In the genomic region with DNA sequence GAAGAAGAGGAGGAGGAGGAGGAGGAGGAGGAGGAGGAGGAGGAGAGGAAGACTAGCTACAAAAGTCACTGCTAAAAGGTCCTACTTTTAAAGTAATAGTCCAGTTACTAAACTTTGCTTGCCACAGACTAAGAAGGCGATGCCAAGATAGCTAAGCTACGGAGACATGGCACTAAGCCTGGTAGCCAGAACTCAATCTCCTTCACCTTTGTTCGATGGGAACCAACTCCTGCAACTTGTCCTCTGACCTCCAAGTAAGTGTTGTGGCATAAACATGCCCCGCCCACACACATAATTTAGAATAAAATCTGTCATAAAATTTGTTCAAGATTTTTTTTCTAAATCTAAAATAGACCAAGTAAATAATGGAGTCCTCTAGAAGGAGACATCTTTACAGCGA, we compare ENCODE assay signal across 30 mouse cellular contexts. TPM values are rescaled to one million over a fixed set of nuclear protein-coding genes. Genes with fewer than 3 reads are reported as not detected.
A peak's percentile ranks its signal among the peaks of the same experiment; 100 is the strongest.
DNase-seq lines count a peak whose midpoint lies in the region; ATAC-seq and TF ChIP-seq lines count a peak whose summit lies in the region.
"Had no signal": no experiment of that assay in that cellular context is flagged by ENCODE, and none has a peak within 500 bp of the region (broad histone marks: within the 10 kb centered on the region; RNA-seq: fewer than 3 reads in every experiment).

No protein-coding gene starts in this region.

- H3K36me3 ChIP-seq in heart, embryonic 11.5 days (ENCODE audit: control insufficient read depth, insufficient read depth, low read length), result 0 out of 2 replicates have a peak, but pooled peaks cover 5% of the 10 kb centered on the region
- peaks cover 21% of the 10 kb centered on the region for H3K36me3 ChIP-seq in liver, adult 2 months (ENCODE audit: control insufficient read depth, insufficient read depth, low read length)
- peaks cover 7% of the 10 kb centered on the region; the same call in 1 of the 2 replicates for H3K36me3 ChIP-seq in liver, embryonic 11.5 days (ENCODE audit: control insufficient read depth, insufficient read depth, low read length)
- H3K36me3 ChIP-seq in heart, postnatal 0 days (replicated peaks; ENCODE audit: control insufficient read depth, insufficient read depth, low read length), result peaks cover 17% of the 10 kb centered on the region

- no peak for TF ChIP-seq POLR2A in liver, adult 2 months (IDR thresholded peaks at IDR 0.05; ENCODE audit: extremely low read depth, insufficient read depth, low read length)

- no peak for TF ChIP-seq CTCF in liver, adult 2 months (IDR thresholded peaks at IDR 0.05; ENCODE audit: low read depth, low read length)
- no peak for TF ChIP-seq CTCF in heart, postnatal 0 days (IDR thresholded peaks at IDR 0.05; ENCODE audit: low read depth)

- no peaks in the 10 kb centered on the region for H3K79me2 ChIP-seq in liver, adult 2 months (ENCODE audit: control insufficient read depth, insufficient read depth, low read length)

- ATAC-seq in heart, embryonic 11.5 days (replicated peaks; ENCODE audit: insufficient number of reproducible peaks, low FRiP score, low TSS enrichment), result no peak
- no peak for ATAC-seq in liver, embryonic 11.5 days (replicated peaks; ENCODE audit: low FRiP score)
- peak; percentile 24; the same call in 1 of the 2 replicates for ATAC-seq in heart, postnatal 0 days (ENCODE audit: insufficient read depth, low read depth)
- ATAC-seq: forebrain, postnatal 0 days; intestine, postnatal 0 days; midbrain, embryonic 13.5 days had no signal

- peak overlapping the region; percentile 31 for H3K4me3 ChIP-seq in heart, embryonic 11.5 days (ENCODE audit: low read depth, low read length)
- no peak overlapping the region for H3K4me3 ChIP-seq in liver, adult 2 months (ENCODE audit: insufficient read depth, low read depth, low read length)
- no peak overlapping the region for H3K4me3 ChIP-seq in liver, embryonic 11.5 days (ENCODE audit: low read depth, low read length)
- H3K4me3 ChIP-seq in heart, postnatal 0 days (ENCODE audit: low read depth, low read length), result peak overlapping the region; percentile 46
- H3K4me3 ChIP-seq: embryonic facial prominence, embryonic 12.5 days; hindbrain, embryonic 12.5 days; layer of hippocampus, adult 2 months; limb, embryonic 12.5 days; liver, embryonic 13.5 days; midbrain, embryonic 13.5 days had no signal

- peak overlapping the region; percentile 84 for H3K27ac ChIP-seq in heart, embryonic 11.5 days (ENCODE audit: low read depth, low read length)
- no peak overlapping the region for H3K27ac ChIP-seq in liver, adult 2 months (replicated peaks; ENCODE audit: insufficient read depth, low read depth, low read length)
- H3K27ac ChIP-seq in liver, embryonic 11.5 days (ENCODE audit: low read depth, low read length), result no peak overlapping the region
- peak overlapping the region; percentile 98 for H3K27ac ChIP-seq in heart, postnatal 0 days (ENCODE audit: low read depth)
- H3K27ac ChIP-seq: embryonic facial prominence, embryonic 12.5 days; hindbrain, embryonic 12.5 days; layer of hippocampus, adult 2 months; limb, embryonic 12.5 days; liver, embryonic 13.5 days; midbrain, embryonic 13.5 days; stomach, postnatal 0 days had no signal

- H3K9me3 ChIP-seq in heart, embryonic 11.5 days (replicated peaks; ENCODE audit: control insufficient read depth, low read length), result no peaks in the 10 kb centered on the region
- no peaks in the 10 kb centered on the region for H3K9me3 ChIP-seq in liver, embryonic 11.5 days (ENCODE audit: control insufficient read depth, low read length)
- no peaks in the 10 kb centered on the region for H3K9me3 ChIP-seq in heart, postnatal 0 days (replicated peaks; ENCODE audit: control insufficient read depth, low read length)
- H3K9me3 ChIP-seq: embryonic facial prominence, embryonic 12.5 days; G1E; hindbrain, embryonic 12.5 days; limb, embryonic 12.5 days; liver, embryonic 13.5 days; megakaryocyte, embryonic 14.5 days; midbrain, embryonic 13.5 days had no signal

- no peak overlapping the region for H3K9ac ChIP-seq in heart, embryonic 11.5 days (ENCODE audit: low read depth, low read length)
- no peak overlapping the region for H3K9ac ChIP-seq in liver, adult 2 months (ENCODE audit: low read depth, low read length)
- no peak overlapping the region for H3K9ac ChIP-seq in liver, embryonic 11.5 days (ENCODE audit: low read depth, low read length)
- peak overlapping the region; percentile 66 for H3K9ac ChIP-seq in heart, postnatal 0 days (replicated peaks; ENCODE audit: low read depth, low read length)
- H3K9ac ChIP-seq: embryonic facial prominence, embryonic 12.5 days; forebrain, postnatal 0 days; hindbrain, embryonic 12.5 days; limb, embryonic 12.5 days; liver, embryonic 13.5 days; lung, embryonic 14.5 days; midbrain, embryonic 13.5 days had no signal

- 72% methylated on average over 5 of the region's 5 CpGs for WGBS in heart, embryonic 11.5 days (ENCODE audit: insufficient replicate concordance)
- WGBS in liver, adult 2 months, result 67% methylated on average over 5 of the region's 5 CpGs
- WGBS in liver, embryonic 11.5 days, result 89% methylated on average over 5 of the region's 5 CpGs
- WGBS in heart, postnatal 0 days, result 41% methylated on average over 5 of the region's 5 CpGs

- H3K4me1 ChIP-seq in heart, embryonic 11.5 days (ENCODE audit: control insufficient read depth, insufficient read depth, low read length), result 0 out of 2 replicates have a peak, but pooled peaks cover 4% of the 10 kb centered on the region
- H3K4me1 ChIP-seq in liver, adult 2 months (ENCODE audit: control insufficient read depth, insufficient read depth, low read length), result no peaks in the 10 kb centered on the region
- no peaks in the 10 kb centered on the region for H3K4me1 ChIP-seq in liver, embryonic 11.5 days (replicated peaks; ENCODE audit: control insufficient read depth, insufficient read depth, low read length)
- H3K4me1 ChIP-seq in heart, postnatal 0 days (ENCODE audit: control insufficient read depth, insufficient read depth), result no peaks in the 10 kb centered on the region
- H3K4me1 ChIP-seq: embryonic facial prominence, embryonic 12.5 days; hindbrain, embryonic 12.5 days; liver, embryonic 13.5 days; midbrain, embryonic 13.5 days had no signal

- intact Hi-C loops in heart, postnatal 25 days (cut with DNase I), result no loop called here

- H3K4me2 ChIP-seq in heart, embryonic 11.5 days, result peak overlapping the region; percentile 64
- H3K4me2 ChIP-seq in liver, embryonic 11.5 days, result no peak overlapping the region
- peak overlapping the region; percentile 64 for H3K4me2 ChIP-seq in heart, postnatal 0 days (ENCODE audit: low read depth, low read length)
- H3K4me2 ChIP-seq: embryonic facial prominence, embryonic 12.5 days; hindbrain, embryonic 12.5 days; limb, embryonic 12.5 days; liver, embryonic 13.5 days; lung, embryonic 14.5 days; midbrain, embryonic 13.5 days had no signal

- no peak for DNase-seq in heart, postnatal 25 days (ENCODE audit: low spot score)
- DNase-seq in liver, adult 2 months (ENCODE audit: extremely low read depth, low read depth, low spot score), result peak; percentile 36
- no peak for DNase-seq in liver, embryonic 11.5 days (ENCODE audit: low spot score)
- DNase-seq in heart, postnatal 0 days (ENCODE audit: low spot score), result no peak
- peak; percentile 11 to 13 for DNase-seq in thymus, postnatal 36 days
- no peak for DNase-seq in urinary bladder, postnatal 10 days (ENCODE audit: low spot score)
- DNase-seq: adrenal gland, adult 2 months; B cell, adult 2 months; cerebellum, adult 11-12 months; cerebellum, postnatal 14 days; forebrain, postnatal 0 days; kidney, postnatal 25 days; liver, embryonic 13.5 days; lung, embryonic 14.5 days; lung, postnatal 36 days had no signal

- H3K27me3 ChIP-seq in heart, embryonic 11.5 days (ENCODE audit: control insufficient read depth, insufficient read depth, low read length), result no peaks in the 10 kb centered on the region
- no peaks in the 10 kb centered on the region for H3K27me3 ChIP-seq in liver, adult 2 months (ENCODE audit: control insufficient read depth, insufficient read depth, low read length)
- no peaks in the 10 kb centered on the region for H3K27me3 ChIP-seq in liver, embryonic 11.5 days (replicated peaks; ENCODE audit: control insufficient read depth, insufficient read depth, low read length)
- H3K27me3 ChIP-seq in heart, postnatal 0 days (ENCODE audit: control insufficient read depth, insufficient read depth, low read length), result no peaks in the 10 kb centered on the region
- H3K27me3 ChIP-seq: CH12.LX; embryonic facial prominence, embryonic 12.5 days; hindbrain, embryonic 12.5 days; limb, embryonic 12.5 days; liver, embryonic 13.5 days; megakaryocyte, embryonic 14.5 days; midbrain, embryonic 13.5 days; Patski had no signal

- TF ChIP-seq EP300 in heart, postnatal 0 days (IDR thresholded peaks at IDR 0.05; ENCODE audit: low read depth), result no peak

RNA-seq across cellular contexts. Expression of a gene that starts 1.3 kb away (rescaled TPM):
- polyA plus RNA-seq in heart, embryonic 11.5 days (2014; fragmentation: Nextera tagmentation; extraction: Ambion mirVana), result 21.4 and 23.9 TPM in 2 replicates
- total RNA-seq in heart, postnatal 25 days (2021), result 10 to 100 TPM; 40.6 to 43.2 TPM
- total RNA-seq in liver, adult 2 months (2014; rRNA removed), result not detected in 2 replicates
- polyA plus RNA-seq in liver, adult 2 months (2012; rRNA removed), result not detected in 2 replicates
- polyA plus RNA-seq in liver, embryonic 11.5 days (2014; fragmentation: Nextera tagmentation; extraction: Ambion mirVana), result 0.14 TPM in 2 replicates
- total RNA-seq in heart, postnatal 0 days (2014; rRNA removed; ENCODE audit: low replicate concordance), result 5.1 and 9.2 TPM in 2 replicates
- 24.3 and 37.5 TPM in 2 replicates for polyA plus RNA-seq in heart, postnatal 0 days (2015; fragmentation: Nextera tagmentation; extraction: Ambion mirVana)
- total RNA-seq: CH12.LX had no signal
- polyA plus RNA-seq: adrenal gland, adult 2 months; forebrain, embryonic 11.5 days; G1E; gonadal fat pad, adult 2 months; hindbrain, embryonic 12.5 days; intestine, postnatal 0 days; kidney, embryonic 14.5 days; lung, embryonic 14.5 days; midbrain, embryonic 13.5 days; Patski; stomach, postnatal 0 days had no signal

RNA-seq across cellular contexts. Expression of a gene that starts 50.3 kb away (rescaled TPM):
- 93.6 and 103 TPM in 2 replicates for polyA plus RNA-seq in heart, embryonic 11.5 days (2014; fragmentation: Nextera tagmentation; extraction: Ambion mirVana)
- 10 to 100 TPM; 75.2 to 75.9 TPM for total RNA-seq in heart, postnatal 25 days (2021)
- 17.6 and 24.3 TPM in 2 replicates for total RNA-seq in liver, adult 2 months (2014; rRNA removed)
- polyA plus RNA-seq in liver, adult 2 months (2012; rRNA removed), result 3.9 and 4.8 TPM in 2 replicates
- 99.9 and 112 TPM in 2 replicates for polyA plus RNA-seq in liver, embryonic 11.5 days (2014; fragmentation: Nextera tagmentation; extraction: Ambion mirVana)
- total RNA-seq in heart, postnatal 0 days (2014; rRNA removed; ENCODE audit: low replicate concordance), result 47.0 and 74.6 TPM in 2 replicates
- 90.4 and 117 TPM in 2 replicates for polyA plus RNA-seq in heart, postnatal 0 days (2015; fragmentation: Nextera tagmentation; extraction: Ambion mirVana)

Comparison
In these comparisons a context has a peak if more than half of its experiments do, and no peak if none do; other contexts are left out.
1. DNase-seq: peak in liver, adult 2 months (single experiment) and thymus, postnatal 36 days (2 of 2); none in heart, postnatal 25 days (single experiment), liver, embryonic 11.5 days (single experiment), heart, postnatal 0 days (single experiment) and urinary bladder, postnatal 10 days (single experiment).
2. RNA of a gene that starts 50.3 kb away (polyA plus RNA-seq): 90.4 to 117 TPM in heart, postnatal 0 days, 99.9 to 112 TPM in liver, embryonic 11.5 days and 93.6 to 103 TPM in heart, embryonic 11.5 days; 3.9 to 4.8 TPM in liver, adult 2 months; every median in the first group is over 10 times any median in the second.
3. H3K27ac ChIP-seq: peak in heart, embryonic 11.5 days (single experiment) and heart, postnatal 0 days (single experiment); none in liver, adult 2 months (single experiment) and liver, embryonic 11.5 days (single experiment).
4. H3K4me3 ChIP-seq: peak in heart, embryonic 11.5 days (single experiment) and heart, postnatal 0 days (single experiment); none in liver, adult 2 months (single experiment) and liver, embryonic 11.5 days (single experiment).
5. RNA of a gene that starts 1.3 kb away (polyA plus RNA-seq): 24.3 to 37.5 TPM in heart, postnatal 0 days and 21.4 to 23.9 TPM in heart, embryonic 11.5 days; 0.14 TPM in liver, embryonic 11.5 days and not detected in liver, adult 2 months; every median in the first group is over 10 times any median in the second.